Comparison of ENCODE assay signal across 8 mouse cellular contexts in the genomic region with DNA sequence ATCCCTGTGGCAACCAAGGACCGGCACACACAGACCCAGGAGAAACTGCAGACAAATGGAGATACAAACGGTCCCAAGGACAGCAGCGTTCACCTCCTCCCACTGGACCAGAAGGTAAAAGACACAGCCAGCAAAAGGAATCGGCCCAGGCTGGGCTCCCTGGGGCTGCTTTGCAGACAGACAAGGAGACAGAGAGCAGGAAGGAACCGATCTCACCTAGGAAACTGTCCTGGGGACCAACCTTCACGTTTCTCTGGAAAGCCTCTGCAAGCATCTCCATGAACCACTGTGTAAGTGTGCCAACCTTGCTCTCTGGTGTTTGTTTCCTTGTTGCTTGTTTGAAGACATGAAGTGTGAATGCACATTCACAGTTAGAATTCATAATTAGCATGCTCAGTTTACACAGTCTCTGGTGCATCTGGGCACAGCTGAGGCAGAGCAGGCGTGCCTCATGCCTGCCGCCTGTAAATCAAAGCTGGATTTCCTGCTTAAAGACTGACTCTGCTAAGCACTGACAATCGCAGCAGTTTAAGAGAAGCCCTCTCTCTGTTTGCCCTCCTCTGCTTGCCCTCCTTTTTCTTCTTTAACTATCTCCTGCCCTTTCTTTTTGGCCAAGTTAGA. TPM values are rescaled to one million over a fixed set of nuclear protein-coding genes. Genes with fewer than 3 reads are reported as not detected.
DNase-seq lines count a peak whose midpoint lies in the region; ATAC-seq and TF ChIP-seq lines count a peak whose summit lies in the region.

No protein-coding gene starts in this region.

- no peaks in the 10 kb centered on the region for H3K9me3 ChIP-seq in heart, embryonic 10.5 days
- no peaks in the 10 kb centered on the region for H3K9me3 ChIP-seq in limb, embryonic 13.5 days

- ATAC-seq in limb, embryonic 13.5 days (ENCODE audit: low FRiP score, low read depth), result no peak
- ATAC-seq in erythroid progenitor cell, adult 5-6 weeks (replicated peaks; ENCODE audit: low FRiP score, poor library complexity, severe bottlenecking), result no peak

- H3K27ac ChIP-seq in heart, embryonic 10.5 days, result peak overlapping the region; percentile 91
- peak overlapping the region; percentile 87 for H3K27ac ChIP-seq in limb, embryonic 13.5 days
- no peak overlapping the region for H3K27ac ChIP-seq in olfactory bulb, adult 2 months (ENCODE audit: insufficient read depth, low read depth, low read length)

- peaks cover 51% of the 10 kb centered on the region for H3K4me1 ChIP-seq in heart, embryonic 10.5 days
- H3K4me1 ChIP-seq in limb, embryonic 13.5 days, result peaks cover 61% of the 10 kb centered on the region
- H3K4me1 ChIP-seq in olfactory bulb, adult 2 months (ENCODE audit: control insufficient read depth, insufficient read depth, low read length), result peaks cover 7% of the 10 kb centered on the region; the same call in 1 of the 2 replicates

- no peak for TF ChIP-seq POLR2A in olfactory bulb, adult 2 months (IDR thresholded peaks at IDR 0.05; ENCODE audit: insufficient read depth, low read depth, low read length)

- WGBS in heart, embryonic 10.5 days, result 4% methylated on average over 9 of the region's 9 CpGs
- 2% methylated on average over 9 of the region's 9 CpGs for WGBS in limb, embryonic 13.5 days
- 9% methylated on average over 9 of the region's 9 CpGs for WGBS in olfactory bulb, adult 2 months

- TF ChIP-seq CTCF in olfactory bulb, adult 2 months (IDR thresholded peaks at IDR 0.05; ENCODE audit: insufficient read depth, low read depth, low read length), result no peak

- DNase-seq in 3134 (ENCODE audit: extremely low read depth, insufficient read length, low spot score), result peak; percentile 31
- DNase-seq in Muller cell, postnatal 12 days (ENCODE audit: inconsistent ontology term), result peak; percentile 41
- no peak for DNase-seq in heart, embryonic 10.5 days (ENCODE audit: low spot score)
- DNase-seq in thymus, adult 18-20 months, result no peak
- DNase-seq in yolk sac, embryonic 10.5 days (ENCODE audit: low spot score), result no peak

- peak overlapping the region; percentile 83 for H3K9ac ChIP-seq in limb, embryonic 13.5 days

- H3K36me3 ChIP-seq in heart, embryonic 10.5 days, result peaks cover 10% of the 10 kb centered on the region
- no peaks in the 10 kb centered on the region for H3K36me3 ChIP-seq in limb, embryonic 13.5 days

- no peaks in the 10 kb centered on the region for H3K27me3 ChIP-seq in heart, embryonic 10.5 days (ENCODE audit: insufficient read depth, poor library complexity, severe bottlenecking)
- no peaks in the 10 kb centered on the region for H3K27me3 ChIP-seq in limb, embryonic 13.5 days

- H3K4me3 ChIP-seq in heart, embryonic 10.5 days, result peak overlapping the region; percentile 61
- H3K4me3 ChIP-seq in limb, embryonic 13.5 days, result peak overlapping the region; percentile 59
- H3K4me3 ChIP-seq in olfactory bulb, adult 2 months (ENCODE audit: insufficient read depth, low read depth, low read length), result peak overlapping the region; percentile 3; the same call in 1 of the 2 replicates

- peak overlapping the region; percentile 84 for H3K4me2 ChIP-seq in limb, embryonic 13.5 days (replicated peaks)

RNA-seq across cellular contexts. Expression of a gene that starts 1.0 kb away (rescaled TPM):
- 66.7 and 78.8 TPM in 2 replicates for polyA plus RNA-seq in heart, embryonic 10.5 days (2016; fragmentation: Nextera tagmentation; extraction: Ambion mirVana)
- 90.6 and 93.0 TPM in 2 replicates for polyA plus RNA-seq in limb, embryonic 13.5 days (2015; fragmentation: Nextera tagmentation; extraction: Ambion mirVana)
- not detected in 2 replicates for polyA plus RNA-seq in olfactory bulb, adult 2 months (2012; ENCODE audit: insufficient read depth, insufficient read length, low replicate concordance, missing spikeins)
- 0.36 TPM in 1 of 2 replicates, not detected in the other for total RNA-seq in erythroid progenitor cell, adult 5-6 weeks (2015; ENCODE audit: low replicate concordance)
- total RNA-seq in erythroid progenitor cell, adult 5-6 weeks (2017; ENCODE audit: low replicate concordance), result 0.13 TPM in 1 of 2 replicates, not detected in the other

Comparison
In these comparisons a context has a peak if more than half of its experiments do, and no peak if none do; other contexts are left out.
1. DNase-seq: peak in 3134 (single experiment) and Muller cell, postnatal 12 days (single experiment); none in heart, embryonic 10.5 days (single experiment), thymus, adult 18-20 months (0 of 2) and yolk sac, embryonic 10.5 days (single experiment).
2. H3K4me3 ChIP-seq: peak in every context shown above with its lines; median percentile 61 in heart, embryonic 10.5 days; 59 in limb, embryonic 13.5 days; 3 in olfactory bulb, adult 2 months.
3. RNA of a gene that starts 1.0 kb away (polyA plus RNA-seq): 90.6 to 93.0 TPM in limb, embryonic 13.5 days and 66.7 to 78.8 TPM in heart, embryonic 10.5 days; not detected in olfactory bulb, adult 2 months; every median in the first group is over 10 times any median in the second.